Mouse (Mus musculus): Measurements from ENCODE around the gene Spice1. TPM values are rescaled to one million over a fixed set of nuclear protein-coding genes. Genes with fewer than 3 reads are reported as not detected.

Gene Spice1
- polyA plus RNA-seq, 1 experiment from 2014 or later: 34.2 TPM

- H3K4me3 ChIP-seq: no peak overlapping the region
- H3K9ac ChIP-seq: no peak overlapping the region
- no peaks in the 10 kb centered on the region for H3K4me1 ChIP-seq
- WGBS: 81% methylated on average over 5 of the region's 5 CpGs
- H3K27me3 ChIP-seq: no peaks in the 10 kb centered on the region
- H3K36me3 ChIP-seq: no peaks in the 10 kb centered on the region
- H3K9me3 ChIP-seq: no peaks in the 10 kb centered on the region
- no peak for ATAC-seq (ENCODE audit: insufficient number of reproducible peaks, insufficient read depth, low FRiP score, low TSS enrichment)
- no peak overlapping the region for H3K4me2 ChIP-seq (replicated peaks)
- no peak overlapping the region for H3K27ac ChIP-seq
Measured at GRCm38 (mm10) chr16:44428456-44428855, 81.5 kb downstream of the Spice1 start.

GRCm38 (mm10) chr16:44430021-44430420, 83.1 kb downstream of the Spice1 start:
- Histone ChIP-seq H3K4me1 (no peaks in the 10 kb centered on the region), H3K27ac (no peak overlapping the region), H3K4me3 (no peak overlapping the region), H3K9ac (no peak overlapping the region), H3K36me3 (no peaks in the 10 kb centered on the region), H3K9me3 (no peaks in the 10 kb centered on the region), H3K27me3 (no peaks in the 10 kb centered on the region), H3K4me2 (replicated peaks) (no peak overlapping the region)
- WGBS: 60% methylated on average over 7 of the region's 7 CpGs
- no peak for ATAC-seq (ENCODE audit: insufficient number of reproducible peaks, insufficient read depth, low FRiP score, low TSS enrichment)

DNA sequence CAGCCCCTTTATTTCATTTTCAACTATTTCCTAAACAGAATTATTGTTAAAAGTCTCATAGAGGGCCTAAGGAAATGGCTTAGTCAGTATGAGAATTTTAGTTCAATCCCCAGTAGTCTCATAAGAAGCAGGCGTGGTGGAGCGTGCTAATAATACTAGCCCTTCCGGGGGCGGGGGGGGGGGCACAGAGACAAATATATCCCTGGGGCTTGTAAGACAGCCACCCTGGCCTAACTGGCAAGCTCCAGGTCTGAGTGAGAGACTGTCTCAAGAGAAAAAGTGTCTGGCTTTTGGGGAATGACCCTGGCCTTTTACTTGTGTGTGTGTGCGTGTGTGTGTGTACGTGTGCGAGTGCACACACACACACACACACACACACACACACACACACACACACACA, 88.0 kb downstream of the Spice1 start:
- no peak overlapping the region for H3K9ac ChIP-seq
- H3K9me3 ChIP-seq: no peaks in the 10 kb centered on the region
- H3K4me3 ChIP-seq: no peak overlapping the region
- 85% methylated on average over 7 of the region's 7 CpGs for WGBS
- H3K4me1 ChIP-seq: no peaks in the 10 kb centered on the region
- no peak for ATAC-seq (ENCODE audit: insufficient number of reproducible peaks, insufficient read depth, low FRiP score, low TSS enrichment)
- H3K36me3 ChIP-seq: no peaks in the 10 kb centered on the region
- no peaks in the 10 kb centered on the region for H3K27me3 ChIP-seq
- no peak overlapping the region for H3K4me2 ChIP-seq (replicated peaks)
- H3K27ac ChIP-seq: no peak overlapping the region

DNA sequence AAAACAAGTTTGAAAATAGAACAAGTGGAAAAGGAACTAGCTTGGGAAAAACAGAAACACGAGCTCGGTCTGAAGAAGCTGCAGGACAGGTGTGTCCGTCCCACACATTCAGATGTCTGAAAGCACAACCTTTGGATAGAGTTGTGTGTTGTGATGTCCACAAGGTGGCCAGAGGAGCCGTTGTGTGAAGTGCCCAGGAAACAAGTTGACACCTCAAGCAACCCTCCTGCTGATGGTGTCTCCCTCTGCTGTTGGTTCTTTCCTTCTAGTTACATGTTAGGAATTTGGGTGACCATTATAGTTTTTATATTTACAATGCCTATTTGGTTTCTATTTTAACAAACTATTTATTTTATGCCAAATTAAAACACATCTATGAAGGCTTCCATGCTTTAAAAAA, 88.6 kb downstream of the Spice1 start:
- 73% methylated on average over 4 of the region's 4 CpGs for whole genome bisulfite sequencing
- H3K27ac ChIP-seq: no peak overlapping the region
- no peaks in the 10 kb centered on the region for H3K4me1 ChIP-seq
- no peaks in the 10 kb centered on the region for H3K27me3 ChIP-seq
- H3K36me3 ChIP-seq: no peaks in the 10 kb centered on the region
- ATAC-seq (ENCODE audit: insufficient number of reproducible peaks, insufficient read depth, low FRiP score, low TSS enrichment): no peak
- no peaks in the 10 kb centered on the region for H3K9me3 ChIP-seq
- no peak overlapping the region for H3K4me3 ChIP-seq
- H3K4me2 ChIP-seq (replicated peaks): no peak overlapping the region
- no peak overlapping the region for H3K9ac ChIP-seq

Other genes starting within 250 kb of the Spice1 start
- 40.7 and 44.9 TPM in 2 replicates for gene Atp6v1a, start 207.4 kb upstream of the Spice1 start, polyA plus RNA-seq (2016; fragmentation: Nextera tagmentation; extraction: Ambion mirVana)
- 114 and 125 TPM in 2 replicates for gene Naa50, start 207.3 kb upstream of the Spice1 start, polyA plus RNA-seq (2016; fragmentation: Nextera tagmentation; extraction: Ambion mirVana)
- gene Usf3, start 173.9 kb upstream of the Spice1 start, polyA plus RNA-seq (2016; fragmentation: Nextera tagmentation; extraction: Ambion mirVana): 3.4 and 3.5 TPM in 2 replicates
- 0.37 and 0.45 TPM in 2 replicates for gene Sidt1, start 13.9 kb upstream of the Spice1 start, polyA plus RNA-seq (2016; fragmentation: Nextera tagmentation; extraction: Ambion mirVana)
- gene Cfap44, start 47.7 kb downstream of the Spice1 start, polyA plus RNA-seq (2016; fragmentation: Nextera tagmentation; extraction: Ambion mirVana): 0.79 and 1.2 TPM in 2 replicates
- 37.1 and 37.3 TPM in 2 replicates for gene Boc, start 211.8 kb downstream of the Spice1 start, polyA plus RNA-seq (2016; fragmentation: Nextera tagmentation; extraction: Ambion mirVana)

Data from embryonic facial prominence, embryonic 12.5 days (tissue).